Mouse (Mus musculus): ENCODE data around the gene Gm27021. TPM values are rescaled to one million over a fixed set of nuclear protein-coding genes. Genes with fewer than 3 reads are reported as not detected.

Gene Gm27021
- total RNA-seq, 2 experiments from 2014 or later: 0.66 TPM; not detected in 1

DNA sequence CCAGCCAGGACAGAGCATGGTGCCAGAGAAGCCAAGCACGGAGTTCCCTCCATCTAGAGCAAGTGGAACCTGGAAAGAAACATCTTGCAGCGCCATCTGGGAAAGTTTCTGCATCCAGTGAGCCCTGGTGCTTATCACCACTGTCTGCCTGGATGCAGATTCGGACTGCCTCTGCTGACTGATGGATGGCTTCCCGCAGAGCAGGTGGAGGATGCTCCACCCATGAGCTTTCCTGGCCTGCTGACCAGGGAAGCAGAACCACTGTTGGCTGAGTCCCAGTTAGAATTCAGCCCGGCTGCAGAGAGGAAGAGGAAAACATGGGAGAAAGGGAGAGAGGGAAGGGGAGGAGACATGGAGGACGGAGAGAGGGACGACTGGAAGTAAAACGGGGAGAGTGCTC is 19.9 kb upstream of the Gm27021 start:
- no peak for DNase-seq (ENCODE audit: extremely low spot score in 1 of 2, low spot score in 2 of 2)
- intact Hi-C loops (cut with DNase I): no loop called here

DNA sequence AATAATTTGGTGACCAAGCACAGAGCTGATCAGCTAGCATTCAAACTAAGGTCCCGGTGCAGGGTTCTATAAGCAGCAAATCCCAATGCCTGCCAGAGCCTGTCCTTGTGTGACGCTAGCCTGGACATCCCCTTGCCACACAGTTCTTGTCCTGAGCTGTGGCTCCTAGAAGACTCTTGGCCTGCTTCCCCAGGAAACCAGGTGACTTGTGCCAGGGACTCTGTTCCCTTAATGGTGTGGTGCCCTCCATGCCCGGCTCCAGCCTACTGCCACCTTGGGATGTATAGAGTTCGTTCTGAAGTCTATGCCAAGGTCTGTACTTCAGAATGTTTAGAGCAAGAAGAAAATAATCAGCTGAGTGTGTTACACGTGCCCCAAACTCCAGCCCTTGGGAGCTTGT is 18.7 kb upstream of the Gm27021 start:
- intact Hi-C loops (cut with DNase I): no loop called here
- DNase-seq (ENCODE audit: extremely low spot score in 1 of 2, low spot score in 2 of 2): no peak

DNA sequence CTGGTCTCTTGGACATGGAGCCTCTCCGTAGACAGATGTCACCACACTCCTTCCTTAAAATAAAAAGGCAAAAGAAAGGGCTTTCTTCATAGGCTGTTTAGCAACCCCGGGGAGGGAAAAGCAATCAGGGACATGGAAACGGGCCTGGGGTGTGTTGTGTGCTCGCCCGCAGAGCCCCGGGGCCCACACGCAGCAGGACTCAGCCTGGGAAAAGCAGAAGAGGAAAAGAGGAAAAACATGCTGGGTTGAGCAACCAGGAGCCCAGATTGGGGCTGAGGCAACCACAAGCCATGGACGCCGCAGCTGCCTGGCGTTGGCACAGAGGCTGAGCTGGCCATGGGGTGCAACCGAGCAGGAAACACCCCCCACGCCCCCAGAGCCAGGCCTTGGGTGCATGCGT is 18.2 kb upstream of the Gm27021 start:
- intact Hi-C loops (cut with DNase I): no loop called here
- DNase-seq (ENCODE audit: extremely low spot score in 1 of 2, low spot score in 2 of 2): peak in 1 of 2 experiments; percentile 52

DNA sequence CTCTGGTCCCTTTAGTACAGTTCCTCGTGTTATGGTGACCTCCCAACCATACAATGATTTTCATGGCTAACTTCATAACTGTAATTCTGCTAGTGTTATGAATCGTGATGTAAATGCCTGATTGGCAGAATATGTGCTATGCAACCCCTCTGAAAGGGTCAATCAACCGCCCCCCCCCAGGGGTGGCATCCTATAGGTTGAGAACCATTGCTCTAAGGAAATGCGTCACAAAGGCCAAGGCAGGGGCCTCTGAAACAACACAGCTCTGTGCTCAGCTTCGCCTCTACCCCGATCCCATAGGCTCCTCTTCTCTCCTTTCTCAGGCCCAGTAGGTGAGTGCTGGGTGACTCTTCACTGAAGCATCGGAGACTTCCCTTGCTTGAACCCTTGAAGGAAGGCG is 17.7 kb upstream of the Gm27021 start:
- DNase-seq (ENCODE audit: extremely low spot score in 1 of 2, low spot score in 2 of 2): no peak
- intact Hi-C loops (cut with DNase I): no loop called here

DNA sequence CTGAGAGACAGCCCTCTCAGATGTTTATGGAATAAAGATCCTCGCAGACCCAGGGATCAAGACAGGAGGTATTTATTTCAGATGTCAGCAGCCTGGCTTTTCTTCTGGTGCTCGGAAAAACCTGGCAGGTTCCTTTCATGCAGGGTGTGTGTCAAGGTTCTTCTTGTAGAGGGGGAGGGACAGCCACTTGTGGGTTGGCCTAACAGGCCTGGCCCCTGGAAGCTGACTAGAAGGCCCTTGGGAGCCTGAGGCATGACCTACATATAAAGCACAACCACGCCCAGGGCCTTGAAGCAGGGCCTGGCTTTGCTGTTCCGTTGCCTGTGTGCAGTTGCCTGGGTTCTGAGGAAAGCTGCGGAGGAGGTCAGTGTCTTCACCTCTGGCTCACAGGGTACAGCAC is 17.2 kb upstream of the Gm27021 start:
- DNase-seq (ENCODE audit: extremely low spot score in 1 of 2, low spot score in 2 of 2): no peak

DNA sequence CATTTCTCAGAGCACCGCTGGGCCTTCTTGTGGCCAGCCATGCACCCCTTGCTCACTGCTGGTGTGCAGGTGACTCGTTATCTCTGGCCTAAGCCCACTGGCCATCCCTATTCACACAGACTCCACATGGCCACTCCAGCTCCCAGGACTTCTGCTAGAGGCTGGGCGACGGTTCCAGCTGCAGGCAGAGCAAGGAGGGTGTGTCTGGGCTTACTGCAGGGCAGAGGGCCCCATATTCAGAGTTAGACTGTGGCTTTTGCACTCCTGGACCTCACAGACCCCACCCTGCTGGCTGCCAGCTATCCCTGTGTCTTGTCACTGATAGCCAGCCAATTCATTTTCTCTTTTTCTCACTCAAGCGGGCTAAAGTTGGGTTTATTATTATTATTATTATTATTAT is 16.2 kb upstream of the Gm27021 start:
- DNase-seq (ENCODE audit: extremely low spot score in 1 of 2, low spot score in 2 of 2): no peak
- intact Hi-C loops (cut with DNase I): loop anchor here (5.0 kb wide), 2 partner anchors 53 to 408 kb away; partner anchors contain the start of gene Irf8

More for the DNA sequence above, 17.2 kb upstream of the Gm27021 start:
- intact Hi-C loops (cut with DNase I): no loop called here

DNA sequence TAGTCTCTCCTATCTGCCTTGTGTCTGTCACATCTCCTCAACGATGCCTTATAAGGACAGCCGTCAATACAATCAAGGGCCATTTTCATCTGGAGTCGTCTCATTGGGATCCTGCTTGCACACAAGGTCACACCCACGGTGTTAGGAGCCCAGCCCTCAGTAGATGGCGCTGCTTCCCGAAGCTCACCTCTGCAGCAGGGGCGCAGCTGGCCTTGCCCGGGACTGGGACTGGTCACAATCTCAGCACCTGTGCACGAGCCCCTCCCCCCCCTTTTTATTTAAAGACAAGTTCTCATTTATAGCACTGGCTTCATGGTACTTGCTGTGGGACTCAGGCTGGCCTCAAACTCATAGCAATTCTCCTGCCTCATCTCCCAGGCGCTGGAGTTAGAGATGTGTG is 15.7 kb upstream of the Gm27021 start:
- peak in 1 of 2 experiments; percentile 75 for DNase-seq (ENCODE audit: extremely low spot score in 1 of 2, low spot score in 2 of 2)
- intact Hi-C loops (cut with DNase I): loop anchor here (5.0 kb wide), 2 partner anchors 54 to 409 kb away; partner anchors contain the start of gene Irf8

DNA sequence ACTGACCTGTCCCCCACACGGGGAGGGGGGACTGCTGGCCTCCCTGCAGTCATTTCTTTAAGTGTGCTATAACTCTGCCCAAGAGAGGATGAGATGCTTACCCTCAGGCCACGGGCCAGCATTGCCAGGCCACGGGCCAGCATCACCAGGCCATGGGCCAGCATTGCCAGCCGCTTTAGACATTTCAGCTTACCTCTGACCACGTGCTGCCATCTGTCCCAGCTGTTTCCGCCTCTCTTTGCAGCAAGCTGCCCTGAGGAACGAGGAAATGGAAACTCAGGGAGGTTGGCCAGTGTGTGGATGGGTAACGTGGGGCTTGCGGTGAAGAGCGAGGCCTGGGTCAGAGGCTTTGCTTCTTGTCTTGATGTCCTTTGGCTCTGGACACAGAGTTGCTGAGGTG is 13.2 kb upstream of the Gm27021 start:
- no peak for DNase-seq (ENCODE audit: extremely low spot score in 1 of 2, low spot score in 2 of 2)
- intact Hi-C loops (cut with DNase I): loop anchor here (5.0 kb wide), 2 partner anchors 56 to 411 kb away; partner anchors contain the start of gene Irf8

DNA sequence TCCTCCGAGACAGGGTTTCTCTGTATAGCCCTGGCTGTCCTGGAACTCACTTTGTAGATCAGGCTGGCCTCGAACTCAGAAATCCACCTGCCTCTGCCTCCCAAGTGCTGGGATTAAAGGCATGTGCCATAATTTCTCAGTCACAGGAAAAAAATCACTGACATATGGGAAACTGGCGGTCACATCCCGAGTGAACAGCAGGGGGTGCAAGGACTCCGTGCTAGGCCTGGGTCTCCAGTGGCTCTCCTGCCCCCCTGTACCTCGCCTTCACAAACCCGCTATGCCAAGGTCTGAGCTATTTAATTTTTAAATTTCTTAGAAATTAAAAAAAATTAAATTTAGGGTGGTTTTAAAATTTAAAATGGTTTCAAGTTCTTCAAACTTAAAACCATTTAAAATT is 12.5 kb upstream of the Gm27021 start:
- DNase-seq (ENCODE audit: extremely low spot score in 1 of 2, low spot score in 2 of 2): peak in 1 of 2 experiments; percentile 61
- intact Hi-C loops (cut with DNase I): loop anchor here (1.0 to 5.0 kb wide), 3 partner anchors 57 to 412 kb away; partner anchors contain the start of gene Irf8

DNA sequence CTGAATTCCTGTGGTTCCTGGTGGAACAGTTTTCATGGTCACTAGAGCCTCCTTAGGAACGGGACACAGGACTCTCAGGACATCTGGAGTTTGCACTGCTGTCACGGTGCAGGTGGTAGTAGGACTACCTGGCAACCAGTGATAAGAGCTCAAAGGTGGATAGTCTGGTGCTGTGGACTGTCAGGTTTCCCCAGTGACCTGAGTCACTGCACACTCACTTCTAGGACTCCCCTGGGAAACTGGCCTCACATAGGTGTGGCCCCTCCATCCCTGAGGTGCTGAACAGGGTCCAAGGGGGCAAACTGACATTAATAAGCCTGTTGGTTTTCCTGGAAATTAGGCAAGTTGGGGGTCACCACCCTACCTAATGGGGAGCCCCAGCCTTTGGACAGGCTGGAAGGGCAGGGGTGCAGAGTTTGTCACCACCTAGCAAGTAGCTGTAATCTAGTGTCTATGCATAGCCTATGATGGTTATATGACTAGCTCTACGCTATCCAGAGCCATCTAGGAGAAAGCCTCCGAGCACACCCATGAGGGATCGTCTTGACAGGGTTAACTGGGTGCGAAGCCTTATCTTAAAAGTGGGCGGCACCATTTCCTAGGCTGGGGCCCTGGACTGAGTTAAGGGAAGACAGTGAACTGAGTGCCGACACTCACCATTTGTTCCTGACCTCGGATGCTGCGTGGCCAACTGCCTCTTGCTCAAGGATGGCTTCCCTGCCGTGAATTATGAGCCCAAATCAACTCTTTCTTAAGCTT is 11.9 kb upstream of the Gm27021 start:
- intact Hi-C loops (cut with DNase I): loop anchor here (1.0 to 5.0 kb wide), 3 partner anchors 57 to 412 kb away; partner anchors contain the start of gene Irf8
- no peak for DNase-seq (ENCODE audit: extremely low spot score in 1 of 2, low spot score in 2 of 2)

DNA sequence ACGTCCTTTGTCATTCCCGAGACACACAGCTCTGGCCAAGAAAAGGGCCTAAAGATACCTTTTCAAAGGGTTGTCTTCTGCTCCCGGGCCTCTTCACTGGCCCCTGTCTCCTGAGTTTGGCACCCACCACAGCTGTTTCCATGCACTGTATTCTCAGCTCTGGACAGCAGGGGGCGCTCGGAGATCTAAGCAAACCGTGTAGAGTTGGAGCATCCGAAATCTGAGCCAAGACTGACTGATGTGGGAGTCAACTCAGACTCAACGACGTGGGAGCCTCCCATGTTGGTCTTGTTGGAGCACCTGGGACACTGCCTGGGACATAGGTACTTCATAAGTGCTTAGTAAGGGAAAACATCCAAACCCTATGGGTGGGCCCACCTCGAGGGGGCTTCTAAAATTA is 10.6 kb upstream of the Gm27021 start:
- intact Hi-C loops (cut with DNase I): no loop called here
- peak; percentile 76 to 88 for DNase-seq (ENCODE audit: extremely low spot score in 1 of 2, low spot score in 2 of 2)

DNA sequence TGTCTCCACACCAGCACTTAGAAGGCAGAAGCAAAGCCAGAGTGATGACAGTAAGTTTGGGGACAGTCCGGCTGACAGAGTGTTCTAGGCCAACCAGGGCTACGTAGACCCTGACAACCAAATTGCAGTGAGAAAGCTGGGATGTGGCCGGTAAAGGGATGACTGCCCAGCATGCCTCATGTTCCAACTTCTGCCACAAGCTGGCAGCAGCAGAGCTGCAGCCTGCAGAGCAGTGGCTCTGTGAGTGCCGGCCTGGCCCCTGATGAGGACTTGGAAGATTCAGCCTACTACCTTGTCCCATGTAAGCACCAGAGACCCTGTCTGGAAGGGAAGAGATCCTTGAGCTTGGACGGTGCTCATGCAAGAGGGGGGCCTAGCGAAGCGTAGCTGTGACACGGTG is 7.8 kb upstream of the Gm27021 start:
- intact Hi-C loops (cut with DNase I): no loop called here

DNA sequence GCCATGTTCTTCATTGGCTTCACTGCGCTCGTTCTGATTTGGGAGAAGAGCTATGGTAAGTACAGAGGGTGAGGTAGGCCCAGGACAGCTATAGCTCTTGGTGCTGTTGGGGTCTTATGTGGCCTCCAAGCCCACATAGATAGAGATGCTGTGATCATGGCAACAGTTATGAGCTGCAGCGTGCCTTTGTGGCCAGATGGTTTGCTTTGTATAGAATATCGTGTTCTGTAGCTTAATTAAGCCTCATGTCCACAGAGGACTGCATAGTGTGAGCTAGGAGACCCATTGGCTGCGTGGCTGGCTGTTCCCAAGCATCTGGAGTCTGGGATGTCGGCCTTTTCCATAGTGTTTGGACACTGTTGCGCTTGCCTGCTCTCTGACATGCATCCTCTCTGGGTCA is 5.4 kb upstream of the Gm27021 start:
- intact Hi-C loops (cut with DNase I): no loop called here
- DNase-seq (ENCODE audit: extremely low spot score in 1 of 2, low spot score in 2 of 2): no peak

More for the DNA sequence above, 7.8 kb upstream of the Gm27021 start:
- no peak for DNase-seq (ENCODE audit: extremely low spot score in 1 of 2, low spot score in 2 of 2)

DNA sequence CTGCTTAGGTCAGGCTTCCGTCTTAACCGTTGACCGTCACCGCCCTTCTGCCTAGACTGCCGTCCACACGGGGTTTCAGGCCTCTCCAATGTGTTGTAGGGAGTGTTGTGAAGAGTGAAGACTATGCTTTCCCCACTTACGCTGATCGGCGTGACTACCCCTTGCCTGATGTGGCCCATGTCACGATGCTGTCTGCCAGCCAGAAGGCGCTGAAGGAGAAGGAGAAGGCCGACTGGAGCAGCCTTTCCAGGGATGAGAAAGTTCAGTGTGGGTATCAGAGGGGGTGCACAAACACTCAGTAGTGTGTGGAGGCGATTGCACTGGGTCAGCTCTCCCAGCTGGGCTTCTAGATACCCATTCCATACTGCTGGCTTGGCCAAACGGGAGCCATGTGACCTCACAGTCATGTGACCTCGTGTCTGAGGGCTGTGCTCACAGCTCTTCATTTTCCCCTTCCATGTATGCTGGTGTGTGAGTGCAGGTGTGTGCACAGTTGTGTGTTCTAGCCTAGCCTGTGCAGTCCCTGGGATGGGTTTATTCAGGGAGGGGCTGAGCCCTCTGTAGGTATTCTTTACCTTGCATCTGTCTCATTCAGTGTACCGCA is 4.8 kb upstream of the Gm27021 start:
- no peak for DNase-seq (ENCODE audit: extremely low spot score in 1 of 2, low spot score in 2 of 2)
- intact Hi-C loops (cut with DNase I): no loop called here

DNA sequence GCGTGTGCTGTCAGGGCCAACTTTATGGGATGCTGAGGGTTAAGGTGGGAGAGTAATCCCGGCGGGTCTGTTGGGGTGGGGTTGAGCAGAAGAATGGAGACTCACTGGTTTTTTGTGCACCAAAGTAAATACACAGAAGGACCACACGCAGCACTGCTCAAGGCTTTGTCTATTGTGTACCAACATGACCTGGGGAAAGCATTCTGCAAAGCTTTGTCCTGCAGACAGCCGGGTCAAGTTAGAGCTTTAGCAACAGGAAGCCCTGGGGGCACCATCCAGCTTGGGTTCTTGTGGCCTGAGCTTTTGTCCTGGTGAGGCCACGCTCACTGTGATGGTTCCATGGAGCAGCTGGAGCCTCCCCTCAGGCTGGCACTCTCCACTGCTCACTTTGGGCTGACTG is 3.9 kb upstream of the Gm27021 start:
- DNase-seq (ENCODE audit: extremely low spot score in 1 of 2, low spot score in 2 of 2): no peak
- intact Hi-C loops (cut with DNase I): no loop called here

DNA sequence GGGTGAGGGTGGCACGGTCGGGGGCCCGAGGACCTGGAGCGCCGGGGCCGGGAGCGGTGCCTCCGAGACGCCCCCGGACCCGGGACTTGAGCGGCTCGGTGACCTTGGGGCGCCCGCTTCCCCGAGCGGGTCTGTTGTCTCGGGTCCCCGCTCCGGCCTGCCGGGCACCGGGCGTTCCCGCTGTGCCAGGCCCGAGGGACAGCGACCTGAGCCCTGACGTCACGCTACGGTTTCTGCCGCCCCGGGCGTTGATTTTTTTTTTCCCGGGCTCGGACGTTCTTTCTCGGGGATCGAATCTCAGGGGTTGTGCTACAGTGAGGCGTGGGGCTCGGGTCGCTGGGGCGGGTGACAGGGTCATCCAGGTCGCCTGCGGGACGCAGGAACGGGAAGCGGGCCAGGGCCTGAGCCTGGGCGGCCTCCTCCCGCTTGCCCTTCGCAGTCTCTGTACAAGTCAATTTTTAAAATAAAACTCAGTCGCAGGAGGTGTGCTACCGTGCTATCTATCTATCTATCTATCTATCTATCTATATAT is 561 bp upstream of the Gm27021 start, which contains the start of gene Emc8:
Gene Emc8 (minus strand): TSS at position 200 of the 532 bp plus-strand sequence.
- DNase-seq (ENCODE audit: extremely low spot score in 1 of 2, low spot score in 2 of 2): peak in 1 of 2 experiments; percentile 70
- intact Hi-C loops (cut with DNase I): no loop called here

DNA sequence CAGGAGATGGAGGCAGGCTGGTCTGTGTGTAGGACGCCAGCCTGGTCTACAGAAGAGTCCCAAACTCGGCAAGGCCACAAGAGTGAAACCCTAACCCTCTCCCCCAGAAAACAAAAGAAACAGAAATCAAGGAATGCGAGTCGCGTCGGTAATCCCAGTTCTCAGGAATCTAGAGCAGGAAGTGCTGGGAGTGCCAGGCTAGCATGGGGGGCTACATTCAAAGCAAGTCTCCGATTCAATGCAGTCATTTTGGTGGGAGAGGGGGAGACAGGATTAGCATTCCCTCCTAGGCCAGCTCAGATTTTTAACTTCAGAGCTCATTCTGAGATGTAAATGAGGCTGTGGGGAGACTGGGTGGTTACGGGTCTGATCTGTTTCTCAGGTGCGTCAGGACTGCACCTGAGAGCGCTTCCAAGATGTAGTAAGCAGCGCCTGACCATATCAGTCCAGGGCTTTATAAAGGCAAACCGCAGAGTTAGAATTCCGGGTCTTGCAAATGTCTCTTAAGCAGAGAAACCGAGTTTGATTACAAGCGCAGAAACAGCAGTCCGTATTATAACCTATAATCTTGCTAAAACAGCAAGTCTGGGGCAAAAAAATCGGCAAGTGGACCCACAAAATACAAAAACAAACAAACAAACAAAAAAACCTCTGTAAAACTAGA is 940 bp downstream of the Gm27021 start:
- intact Hi-C loops (cut with DNase I): no loop called here
- DNase-seq (ENCODE audit: extremely low spot score in 1 of 2, low spot score in 2 of 2): no peak

DNA sequence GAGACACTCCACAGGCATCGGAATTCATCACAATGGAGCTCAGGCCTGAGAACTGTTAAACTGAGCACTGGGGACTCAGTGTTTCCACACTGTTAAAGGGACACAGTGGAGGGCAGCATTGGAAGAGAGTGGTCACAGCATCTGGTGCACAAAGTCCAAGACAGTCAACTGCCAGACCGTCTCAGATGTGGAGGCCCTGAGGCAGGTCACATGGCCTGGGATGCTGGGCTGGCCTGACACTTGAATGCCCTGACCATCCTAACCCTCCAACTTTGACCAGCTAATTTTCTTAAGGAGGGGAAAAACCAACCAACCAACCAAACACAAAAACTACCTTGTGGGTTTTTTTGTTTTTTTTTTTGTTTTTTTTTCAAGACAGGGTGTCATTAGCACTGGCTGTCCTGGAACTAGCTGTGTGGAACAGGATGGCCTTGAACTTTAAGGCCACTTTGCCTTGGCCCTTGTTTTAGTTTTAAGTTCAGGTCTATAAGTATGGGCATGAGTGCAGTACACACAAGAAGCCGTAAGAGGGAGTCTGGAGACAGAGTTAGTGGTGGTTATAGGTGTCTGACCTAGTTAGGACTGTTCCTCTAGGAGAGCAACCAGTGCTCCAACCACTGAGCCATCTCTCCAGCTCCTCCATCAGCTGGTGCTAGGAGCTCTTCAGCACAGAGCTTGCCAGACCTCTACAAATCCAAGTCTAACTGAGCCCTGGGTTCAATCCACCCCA is 2.0 kb downstream of the Gm27021 start:
- intact Hi-C loops (cut with DNase I): no loop called here
- DNase-seq (ENCODE audit: extremely low spot score in 1 of 2, low spot score in 2 of 2): no peak

DNA sequence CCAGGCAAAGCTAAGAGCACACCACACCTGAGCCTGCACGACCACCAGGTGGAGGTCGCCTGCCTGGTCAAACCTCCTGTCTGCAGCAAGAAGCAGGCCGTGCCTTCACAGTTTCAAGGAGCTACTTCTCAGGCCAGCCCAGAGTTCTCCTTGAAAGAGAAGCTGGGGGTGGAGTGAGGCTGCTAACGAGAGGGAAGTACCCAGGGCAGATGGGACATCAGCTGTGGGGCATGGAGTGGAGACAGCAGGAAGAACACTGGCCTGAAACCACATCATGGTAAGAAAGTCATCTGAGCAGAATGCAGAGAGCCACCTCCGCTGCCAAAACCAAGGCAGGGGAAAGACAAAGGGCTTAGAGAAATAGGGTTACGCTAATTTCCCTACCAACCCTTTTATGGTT is 3.3 kb downstream of the Gm27021 start:
- DNase-seq (ENCODE audit: extremely low spot score in 1 of 2, low spot score in 2 of 2): no peak
- intact Hi-C loops (cut with DNase I): no loop called here
